ENCODE assay signal across 29 mouse cellular contexts in the genomic region with DNA sequence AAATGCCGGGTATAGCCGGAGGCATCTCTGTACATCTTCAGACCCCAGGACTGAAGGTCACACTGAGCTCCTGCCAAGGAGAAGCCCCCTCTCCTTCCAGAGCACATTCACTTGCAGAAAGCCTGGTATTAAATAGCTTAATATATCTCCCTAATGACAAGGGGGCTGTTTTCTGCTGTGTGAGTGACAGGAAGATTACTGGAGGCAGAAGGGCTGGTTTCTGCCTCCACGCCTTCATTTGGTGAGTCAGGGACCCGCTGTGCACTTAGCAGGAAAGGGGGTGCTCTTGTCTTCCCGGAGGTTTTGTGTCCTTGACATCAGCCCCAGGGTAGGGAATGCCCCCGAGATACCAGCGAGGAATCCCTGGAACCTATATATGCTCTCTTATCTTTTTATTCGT. TPM values are rescaled to one million over a fixed set of nuclear protein-coding genes. Genes with fewer than 3 reads are reported as not detected.
"Had no signal": no experiment of that assay in that cellular context is flagged by ENCODE, and none has a peak within 500 bp of the region (broad histone marks: within the 10 kb centered on the region; RNA-seq: fewer than 3 reads in every experiment).

No protein-coding gene starts in this region.

- H3K27me3 ChIP-seq: limb, embryonic 13.5 days; liver, embryonic 12.5 days; liver, embryonic 15.5 days; lung, embryonic 15.5 days had no signal

- H3K4me2 ChIP-seq: limb, embryonic 13.5 days; liver, embryonic 12.5 days; liver, embryonic 15.5 days; lung, embryonic 15.5 days had no signal

- H3K4me3 ChIP-seq: layer of hippocampus, adult 2 months; limb, embryonic 10.5 days; limb, embryonic 13.5 days; liver, embryonic 12.5 days; liver, embryonic 15.5 days; lung, embryonic 15.5 days; megakaryocyte, embryonic 14.5 days; midbrain, embryonic 10.5 days had no signal

- H3K9me3 ChIP-seq: limb, embryonic 10.5 days; limb, embryonic 13.5 days; liver, embryonic 12.5 days; liver, embryonic 15.5 days; lung, embryonic 15.5 days; megakaryocyte, embryonic 14.5 days; midbrain, embryonic 10.5 days had no signal

- H3K27ac ChIP-seq: layer of hippocampus, adult 2 months; limb, embryonic 10.5 days; limb, embryonic 13.5 days; liver, embryonic 12.5 days; liver, embryonic 15.5 days; lung, embryonic 15.5 days; midbrain, embryonic 10.5 days had no signal

- H3K9ac ChIP-seq: limb, embryonic 13.5 days; liver, embryonic 12.5 days; liver, embryonic 15.5 days; lung, embryonic 15.5 days had no signal

- H3K36me3 ChIP-seq: limb, embryonic 10.5 days; limb, embryonic 13.5 days; liver, embryonic 12.5 days; liver, embryonic 15.5 days; lung, embryonic 15.5 days; midbrain, embryonic 10.5 days had no signal

- DNase-seq: kidney, adult 9 months; kidney, postnatal 25 days; layer of hippocampus, adult 9-11 months; liver; lung, adult 18-20 months; lung, postnatal 10 days; midbrain, embryonic 14.5 days; right cerebral cortex, adult 18-20 months; right cerebral cortex, postnatal 25 days; spleen, adult 18-20 months; thymus, adult 18-20 months; thymus, postnatal 36 days had no signal

- ATAC-seq: liver, embryonic 12.5 days had no signal

- H3K4me1 ChIP-seq: liver, embryonic 12.5 days had no signal

RNA-seq across cellular contexts. Expression of gene Gm5294, which starts 36.7 kb away (rescaled TPM):
- total RNA-seq: layer of hippocampus, adult 2 months; layer of hippocampus, postnatal 25 days; left cerebral cortex, adult 18-20 months; left cerebral cortex, postnatal 25 days; midbrain, postnatal 0 days had no signal
- polyA plus RNA-seq: kidney, embryonic 16.5 days; large intestine, adult 2 months; limb, embryonic 10.5 days; limb, embryonic 13.5 days; liver, embryonic 12.5 days; liver, embryonic 15.5 days; lung, embryonic 15.5 days; midbrain, embryonic 10.5 days; midbrain, embryonic 14.5 days; neural tube, embryonic 11.5 days; neural tube, embryonic 14.5 days; stomach, embryonic 16.5 days had no signal
